Mouse (Mus musculus) adrenal gland, postnatal 36 days (tissue): ENCODE measurements around the gene Olfr1238. TPM values are rescaled to one million over a fixed set of nuclear protein-coding genes. Genes with fewer than 3 reads are reported as not detected.

Experiments used
- DNase-seq, 2 experiments: peaks; one replicate each; pipeline ENCODE4 v3.0.0; 2021; ENCODE audit warnings: mixed read lengths in 1 of 2
- long read RNA-seq, 2 experiments: library from polyadenylated mRNA; stranded (forward); transcript quantifications; one replicate each; pipeline ENCODE4 v2.0.0; 2021; ENCODE audit warnings: borderline sequencing depth in 2 of 2
- total RNA-seq, 2 experiments: library from RNA; stranded (reverse); gene quantifications; 2 replicates each; pipeline ENCODE4 v1.2.3; 2021

Olfr1238 gene
- not detected for total RNA-seq
- long read RNA-seq, experiment 1, result 0 reads
- long read RNA-seq, experiment 2, result 0 reads

DNA sequence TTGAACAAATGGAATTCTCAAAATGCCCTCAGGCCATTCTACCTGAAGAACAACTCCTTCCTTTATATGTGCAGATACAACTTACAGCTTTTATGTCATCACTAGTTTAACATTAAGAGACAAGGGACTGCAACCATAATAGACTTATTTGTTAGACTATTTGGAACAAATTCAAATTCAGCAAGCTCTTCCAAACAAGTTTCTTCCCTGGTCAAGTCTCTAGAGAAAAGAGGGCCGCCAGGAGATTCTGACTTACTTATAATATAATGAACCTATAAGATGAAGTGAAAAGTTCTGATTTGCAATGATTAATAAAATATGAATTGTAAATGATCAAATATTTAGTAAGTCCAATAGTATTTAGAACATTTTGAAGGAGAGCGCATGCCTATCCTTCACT, at the start of gene Olfr1238:
Gene Olfr1238, minus strand, starts transcription at position 101 of the 400 bp plus-strand sequence.
- DNase-seq, result no peak

GRCm38 (mm10) chr2:89442900-89443299, 33.4 kb upstream of the Olfr1238 start, which contains the start of gene Olfr1240:
Olfr1240 (minus strand) TSS chr2:89443000.
- no peak for DNase-seq

DNA sequence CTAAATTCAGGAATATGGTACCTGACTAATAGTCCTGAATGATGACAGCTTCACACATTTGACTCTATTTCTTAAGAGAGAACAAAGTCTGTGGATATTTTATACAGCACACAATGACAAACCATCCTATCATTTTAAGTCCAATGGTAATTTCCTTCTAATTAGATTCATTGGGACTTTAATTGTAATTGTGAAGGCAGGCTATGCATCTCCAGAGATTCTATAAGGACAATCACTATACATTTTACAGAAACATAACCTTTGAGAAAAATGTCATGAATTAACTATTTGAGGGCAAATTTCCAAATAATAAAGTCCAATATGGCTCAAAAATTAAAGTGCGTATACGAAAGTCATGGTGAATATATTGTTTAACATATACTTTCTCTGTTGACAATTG, 10.8 kb upstream of the Olfr1238 start, which contains the start of gene Olfr1239:
Gene Olfr1239, minus strand, starts transcription at position 101 of the 400 bp plus-strand sequence.
- DNase-seq, result no peak

- DNase-seq, result no peak
Measured at GRCm38 (mm10) chr2:89414557-89414956, 5.1 kb upstream of the Olfr1238 start.

DNA sequence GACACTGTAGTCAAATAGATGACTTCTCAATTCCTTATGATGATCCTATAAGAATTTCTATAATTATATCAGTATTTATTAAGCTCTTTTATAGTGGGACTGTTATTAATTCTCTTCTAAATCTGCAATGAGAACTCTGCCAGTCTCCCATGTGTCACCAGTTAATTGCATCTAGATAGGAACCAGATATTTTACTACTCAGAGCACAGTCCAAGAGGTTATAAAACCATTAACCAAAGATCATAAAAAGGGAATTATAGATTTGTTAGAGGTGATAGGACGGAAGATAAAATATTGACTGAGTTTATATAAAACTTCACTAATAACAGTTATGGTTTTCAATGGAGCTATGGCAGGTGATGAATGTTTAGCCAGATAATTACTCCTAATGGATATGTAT, 8.6 kb downstream of the Olfr1238 start:
- no peak for DNase-seq

GRCm38 (mm10) chr2:89364765-89365164, 44.7 kb downstream of the Olfr1238 start, which contains the start of gene Olfr1234:
Olfr1234 (minus strand) TSS chr2:89364865.
- no peak for DNase-seq

Other genes starting within 250 kb of the Olfr1238 start
- not detected for gene Olfr1224-ps1, start 245.6 kb downstream of the Olfr1238 start, total RNA-seq
- not detected for gene Olfr1225, start 235.0 kb downstream of the Olfr1238 start, total RNA-seq
- gene Olfr1226, start 209.6 kb downstream of the Olfr1238 start, total RNA-seq, result not detected
- not detected for gene Olfr1228, start 155.6 kb downstream of the Olfr1238 start, total RNA-seq
- not detected for gene Olfr1229, start 121.7 kb downstream of the Olfr1238 start, total RNA-seq
- not detected for gene Olfr1230, start 112.4 kb downstream of the Olfr1238 start, total RNA-seq
- not detected for gene Olfr1231, start 102.6 kb downstream of the Olfr1238 start, total RNA-seq
- gene Olfr1232, start 80.0 kb downstream of the Olfr1238 start, total RNA-seq, result not detected
- gene Olfr1233, start 67.3 kb downstream of the Olfr1238 start, total RNA-seq, result not detected
- gene Olfr1234, start 44.8 kb downstream of the Olfr1238 start, total RNA-seq, result not detected
- gene Olfr1239, start 10.7 kb upstream of the Olfr1238 start, total RNA-seq, result not detected
- not detected for gene Olfr1240, start 33.3 kb upstream of the Olfr1238 start, total RNA-seq
- gene Olfr1241, start 77.5 kb upstream of the Olfr1238 start, total RNA-seq, result not detected
- not detected for gene Olfr1242, start 88.7 kb upstream of the Olfr1238 start, total RNA-seq
- not detected for gene Olfr1243, start 121.8 kb upstream of the Olfr1238 start, total RNA-seq
- gene Olfr1245, start 168.8 kb upstream of the Olfr1238 start, total RNA-seq, result not detected
- gene Olfr1246, start 183.5 kb upstream of the Olfr1238 start, total RNA-seq, result not detected
- gene Olfr1247, start 204.5 kb upstream of the Olfr1238 start, total RNA-seq, result not detected
- gene Olfr1248, start 208.6 kb upstream of the Olfr1238 start, total RNA-seq, result not detected
- not detected for gene Olfr1249, start 225.3 kb upstream of the Olfr1238 start, total RNA-seq